Mouse (Mus musculus) small intestine, adult 2 months (tissue): ENCODE measurements around the gene Traf3ip2.

ENCODE experiments used
- CTCF ChIP-seq: fragments of 200-500 bp; IDR thresholded peaks from 2 replicates; pipeline ENCODE4 v1.5.1; 2012; ENCODE audit warnings: low read depth, mild to moderate bottlenecking, control low read depth, inconsistent platforms, low read length, moderate library complexity, mixed read lengths; ENCODE audit not compliant: insufficient replicate concordance, insufficient read length; ENCODE audit errors: extremely low read depth
- POLR2A ChIP-seq: fragments of 200-500 bp; IDR thresholded peaks from 2 replicates; pipeline ENCODE4 v1.6.1; 2012; ENCODE audit warnings: low read depth, mild to moderate bottlenecking, control low read depth, inconsistent platforms, low read length, moderate library complexity

GRCm38 (mm10) chr10:39613973-39614372, 1.2 kb downstream of the Traf3ip2 start:
- TF ChIP-seq CTCF (no peak), POLR2A (no peak)
